Mouse (Mus musculus) layer of hippocampus, adult 9-10 months (tissue): ENCODE data around the gene Acsbg1.
A peak's percentile ranks its signal among the peaks of the same experiment; 100 is the strongest.
"Not testable (repeated sequence)": the region's sequence is repeated elsewhere in the genome, so short reads cannot be mapped to it uniquely, and the experiment has no call there.

Source experiments
- DNase-seq: peaks from one replicate; pipeline ENCODE4 v3.0.0; 2022; ENCODE audit warnings: low spot score

Acsbg1 gene

DNA sequence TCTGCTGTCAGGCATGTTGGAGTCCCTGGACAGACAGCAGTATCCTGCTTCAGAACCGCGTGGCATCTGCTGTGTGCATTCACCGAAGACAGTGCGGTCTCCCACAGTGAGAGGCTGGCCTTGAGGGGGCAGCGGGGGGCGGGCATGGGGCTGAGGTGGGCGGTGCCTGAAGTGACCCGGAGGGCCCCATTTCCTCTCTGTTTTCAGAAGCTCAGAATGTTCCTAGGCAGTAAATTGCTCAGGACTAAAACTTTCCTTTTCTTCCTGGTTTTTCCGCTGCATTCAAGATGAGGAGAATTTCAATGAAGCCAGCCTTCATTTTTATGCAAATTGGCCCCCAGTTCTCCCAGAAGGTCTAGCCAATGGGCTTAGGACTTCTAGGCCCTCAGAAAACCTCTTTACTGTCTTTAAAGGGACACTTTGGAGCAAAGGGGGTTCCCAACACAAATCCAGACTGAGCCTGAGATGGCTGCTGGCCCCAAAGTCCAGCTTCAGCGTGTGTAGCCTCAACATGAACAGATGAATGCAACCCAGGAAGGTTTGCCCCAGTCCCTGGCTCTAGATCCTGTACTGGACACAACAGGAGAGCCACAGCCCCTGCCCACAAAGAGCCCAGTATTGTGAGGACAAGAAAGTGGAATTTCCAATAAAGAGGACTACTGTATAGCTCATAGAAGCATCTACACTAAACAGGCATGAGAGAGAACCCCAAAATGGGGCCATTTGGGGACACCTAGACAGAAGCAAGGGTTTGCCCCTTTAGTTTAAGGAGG, at the start of gene Acsbg1:
TSS of gene Acsbg1 (minus strand) at position 266 of the 773 bp plus-strand sequence.
- no peak for DNase-seq

DNA sequence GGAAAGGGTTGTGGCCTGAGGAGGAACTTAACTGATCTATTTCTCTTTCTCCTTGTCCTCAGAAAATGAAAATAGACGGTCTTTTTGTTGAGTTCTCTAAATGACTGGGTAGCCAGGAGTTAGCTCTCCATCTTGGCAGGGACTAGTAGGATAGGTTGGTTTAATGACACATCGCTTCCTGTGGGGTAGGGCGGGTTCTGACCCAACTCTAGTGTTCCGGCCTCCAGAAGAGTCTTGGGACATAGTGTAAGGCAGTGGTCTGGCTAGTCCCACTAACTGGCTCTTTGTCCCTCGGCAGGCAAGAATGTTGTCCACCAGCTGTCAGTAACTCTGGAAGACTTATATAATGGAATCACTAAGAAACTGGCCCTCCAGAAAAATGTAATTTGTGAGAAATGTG, 46.4 kb upstream of the Acsbg1 start:
- DNase-seq, result no peak

DNA sequence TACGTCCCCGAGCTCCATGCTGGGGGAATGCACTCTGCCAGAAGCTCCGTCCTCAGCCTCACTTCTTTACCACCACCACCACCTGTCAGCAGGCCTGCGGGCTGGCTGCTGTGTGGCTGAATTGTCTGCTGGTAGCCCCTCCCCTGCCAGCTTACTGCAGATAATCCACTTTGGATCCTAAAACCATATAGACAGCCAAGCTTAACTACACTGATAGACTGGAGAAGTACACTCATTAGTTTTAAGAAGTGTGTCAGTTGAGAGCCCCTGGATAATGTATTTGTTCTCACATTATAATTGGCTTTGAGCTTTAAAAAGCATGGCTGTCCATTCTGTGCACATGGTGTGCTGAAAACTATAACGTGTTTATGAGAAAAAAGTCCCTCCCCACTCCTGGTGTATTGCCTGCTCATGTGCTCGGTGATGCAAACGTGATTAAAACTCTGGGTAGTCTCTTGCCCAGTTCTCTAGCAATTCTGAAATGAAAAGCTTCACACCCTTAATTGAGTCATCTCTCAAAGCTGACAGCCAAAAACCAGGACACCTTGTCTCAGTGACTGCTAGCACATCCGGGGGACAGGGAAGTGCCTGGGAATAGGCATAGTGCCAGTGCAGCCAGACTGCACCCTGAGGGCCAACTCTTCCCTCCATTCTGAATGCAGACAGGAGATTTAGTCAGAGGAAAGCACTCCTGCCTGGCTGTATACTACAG, 45.8 kb upstream of the Acsbg1 start:
- DNase-seq, result no peak

DNA sequence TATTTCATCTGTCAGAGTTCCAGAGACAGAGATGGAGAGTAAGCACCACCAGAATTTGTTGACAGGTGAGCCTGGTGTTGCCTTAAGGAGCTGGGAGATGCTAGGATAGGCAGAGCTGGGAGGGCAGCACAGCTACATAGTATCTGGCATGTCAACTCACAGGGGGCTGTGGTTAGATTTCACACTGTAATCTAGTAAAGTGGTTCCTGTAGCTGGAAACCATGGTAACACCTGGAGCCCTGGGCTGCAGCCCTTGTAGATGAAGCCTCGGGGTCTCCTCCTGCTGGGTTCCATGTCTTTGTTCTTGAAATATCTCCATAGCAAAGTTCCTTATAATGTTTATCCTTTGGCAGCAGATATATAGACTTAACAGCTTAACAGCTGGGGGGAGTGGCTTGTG, 43.9 kb upstream of the Acsbg1 start:
- DNase-seq, result no peak

DNA sequence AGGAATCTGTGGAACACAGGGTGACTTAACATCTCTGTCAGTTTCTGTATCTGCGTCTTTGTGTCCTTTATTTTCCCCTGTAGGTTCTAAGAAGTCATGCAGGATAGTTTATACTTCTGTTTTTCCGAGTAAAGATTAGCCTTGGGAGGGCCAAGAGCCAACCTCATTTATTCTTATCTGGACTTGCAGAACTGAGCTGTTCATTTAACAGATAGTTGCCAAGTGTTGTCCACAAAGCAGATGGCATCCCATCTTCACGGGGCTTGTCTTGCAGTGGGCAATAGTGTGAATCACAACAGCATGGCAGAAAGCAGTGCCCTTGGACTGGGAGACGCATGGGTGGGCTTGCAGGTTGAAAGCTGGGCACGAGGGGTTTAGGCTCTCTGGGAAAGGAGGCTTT, 42.7 kb upstream of the Acsbg1 start:
- no peak for DNase-seq

DNA sequence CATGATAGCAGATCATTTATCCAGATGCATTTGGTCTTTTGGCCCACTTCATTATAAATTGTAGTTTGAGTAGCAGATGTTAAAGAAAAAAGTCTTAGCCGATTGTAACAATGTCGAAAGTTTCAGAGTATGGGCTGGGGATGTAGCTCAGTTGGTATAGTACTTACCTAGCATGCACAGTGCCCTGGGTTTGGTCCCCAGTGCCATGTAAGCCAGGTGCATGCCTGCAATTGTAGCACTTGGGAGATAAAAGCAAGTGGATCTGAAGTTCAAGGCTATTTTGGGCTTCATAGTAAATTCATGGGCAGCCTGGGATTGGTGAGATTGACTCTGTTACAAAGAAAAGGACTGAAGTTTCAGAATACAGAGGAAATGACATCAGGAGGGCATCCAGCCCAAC, 40.9 kb upstream of the Acsbg1 start:
- DNase-seq, result no peak

DNA sequence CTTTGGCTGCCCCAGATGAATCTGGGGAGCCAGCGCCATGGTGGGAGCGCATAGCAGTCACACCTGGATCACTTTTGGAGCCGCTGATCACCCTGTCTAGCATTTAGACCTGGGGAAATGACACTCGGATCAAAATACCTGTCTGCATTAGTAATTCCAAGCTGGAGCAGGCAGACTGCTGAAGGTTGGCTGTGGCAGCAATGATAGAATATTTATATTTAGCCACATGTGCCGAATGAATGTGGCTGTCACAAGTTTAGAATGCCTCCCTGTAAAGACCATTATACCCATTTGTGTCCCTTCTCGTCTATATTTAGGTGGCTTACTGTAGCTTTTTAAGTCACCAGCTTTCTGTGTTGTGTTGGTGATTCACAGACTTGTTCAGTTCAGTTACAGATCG, 39.1 kb upstream of the Acsbg1 start:
- DNase-seq, result no peak

DNA sequence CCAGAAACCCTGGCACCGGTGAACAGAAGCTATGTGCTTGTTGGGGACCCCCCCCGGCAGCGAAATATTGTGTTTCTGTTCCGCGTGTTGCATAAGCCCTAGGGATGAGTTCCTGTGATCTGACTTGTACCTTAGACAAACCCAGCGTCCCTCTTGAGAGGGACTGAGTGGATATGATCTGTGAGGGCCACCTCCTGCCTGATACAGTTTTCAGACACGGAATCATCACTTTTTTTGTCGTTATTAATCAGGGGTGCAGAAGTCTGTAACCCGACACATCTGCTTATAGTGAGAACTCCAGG, 38.5 kb upstream of the Acsbg1 start:
- DNase-seq, result no peak

DNA sequence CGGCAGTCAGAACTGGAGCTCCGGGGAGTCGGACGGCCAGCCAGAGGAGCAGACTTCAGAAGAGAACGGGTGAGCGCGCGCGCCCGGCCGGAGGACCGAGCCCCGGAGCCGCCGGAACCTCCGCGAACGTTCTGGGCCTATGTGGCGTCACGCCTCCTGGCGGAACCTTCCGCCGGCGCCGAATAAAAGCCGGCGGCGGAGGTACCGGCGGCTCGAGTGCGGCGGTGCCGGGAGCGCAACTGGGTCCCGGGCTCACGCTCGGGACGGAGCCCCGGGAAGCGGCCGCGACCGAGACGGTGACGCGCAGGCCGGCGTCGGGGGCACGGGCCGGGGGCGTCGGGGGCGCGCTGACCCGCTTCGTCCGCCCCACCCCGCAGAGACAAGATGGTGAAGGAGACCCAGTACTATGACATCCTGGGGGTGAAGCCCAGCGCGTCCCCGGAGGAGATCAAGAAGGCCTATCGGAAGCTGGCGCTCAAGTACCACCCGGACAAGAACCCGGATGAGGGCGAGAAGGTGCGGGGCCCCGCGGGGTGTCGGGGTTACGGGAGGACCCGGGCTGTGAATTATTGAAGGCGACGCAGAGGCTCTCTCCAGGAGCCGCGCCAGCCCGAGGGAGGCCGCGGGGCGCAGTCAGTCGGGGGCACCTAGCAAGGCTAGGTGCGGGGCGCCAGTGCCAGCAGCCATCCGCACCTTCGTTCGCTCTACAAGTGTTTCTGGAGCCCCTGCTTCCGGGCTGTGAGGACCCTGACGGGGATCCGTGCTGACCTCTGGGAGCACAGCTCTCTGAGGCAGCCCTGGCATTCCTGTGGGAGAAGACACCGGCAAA, 37.9 kb upstream of the Acsbg1 start:
- DNase-seq, result no peak

DNA sequence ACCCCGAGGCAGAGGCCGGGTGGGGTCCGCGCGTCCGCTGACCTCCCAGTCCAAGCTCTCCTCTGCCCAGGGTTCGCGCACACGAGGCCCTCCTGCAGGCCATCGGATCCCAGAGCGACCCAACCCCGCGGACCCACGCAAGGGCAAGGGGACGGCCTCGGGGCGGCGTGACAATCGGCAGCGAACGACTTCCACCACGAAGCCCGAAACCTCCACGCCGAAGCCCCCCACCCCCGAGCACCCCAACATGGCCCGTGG, 37.3 kb upstream of the Acsbg1 start:
- no peak for DNase-seq

DNA sequence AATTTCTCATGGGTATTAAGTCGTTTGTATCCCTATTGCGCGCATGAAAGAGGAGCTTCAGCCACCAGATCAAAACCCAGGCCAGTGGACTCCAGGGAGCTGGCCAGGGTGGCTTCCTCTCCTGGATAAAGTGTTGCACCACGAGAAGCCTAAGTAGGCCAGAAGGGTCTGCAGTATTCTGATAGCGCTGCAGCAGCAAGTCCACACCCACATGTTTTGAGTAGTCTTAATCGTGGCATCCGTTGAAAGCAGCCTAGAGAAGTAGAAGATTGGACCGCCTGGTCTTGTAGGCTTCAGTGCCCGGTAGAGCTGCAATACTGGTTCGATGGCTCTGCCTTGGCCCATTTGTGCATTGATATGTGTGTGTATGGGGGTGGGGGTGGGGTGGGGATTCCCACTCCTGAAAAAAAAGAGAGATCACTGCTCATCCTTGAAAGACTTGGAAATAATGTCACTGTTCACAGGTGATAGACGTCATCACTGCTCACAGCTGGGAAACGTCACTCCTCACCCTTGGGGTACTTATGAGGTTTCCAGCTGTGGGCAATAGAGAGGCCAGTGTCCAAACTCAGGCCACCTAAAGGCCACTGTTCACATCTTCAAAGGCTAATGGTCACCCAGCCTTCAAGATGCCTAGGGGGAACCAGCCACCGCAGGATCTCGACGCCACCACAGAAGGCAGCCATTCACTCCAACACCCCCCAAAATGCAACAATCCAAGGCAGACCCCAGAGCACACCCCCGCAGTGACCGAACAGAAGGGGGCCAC, 36.8 kb upstream of the Acsbg1 start, which contains the start of gene Dnaja4:
TSS of gene Dnaja4 (plus strand) at position 556 of the 769 bp plus-strand sequence.
- DNase-seq, result no peak

DNA sequence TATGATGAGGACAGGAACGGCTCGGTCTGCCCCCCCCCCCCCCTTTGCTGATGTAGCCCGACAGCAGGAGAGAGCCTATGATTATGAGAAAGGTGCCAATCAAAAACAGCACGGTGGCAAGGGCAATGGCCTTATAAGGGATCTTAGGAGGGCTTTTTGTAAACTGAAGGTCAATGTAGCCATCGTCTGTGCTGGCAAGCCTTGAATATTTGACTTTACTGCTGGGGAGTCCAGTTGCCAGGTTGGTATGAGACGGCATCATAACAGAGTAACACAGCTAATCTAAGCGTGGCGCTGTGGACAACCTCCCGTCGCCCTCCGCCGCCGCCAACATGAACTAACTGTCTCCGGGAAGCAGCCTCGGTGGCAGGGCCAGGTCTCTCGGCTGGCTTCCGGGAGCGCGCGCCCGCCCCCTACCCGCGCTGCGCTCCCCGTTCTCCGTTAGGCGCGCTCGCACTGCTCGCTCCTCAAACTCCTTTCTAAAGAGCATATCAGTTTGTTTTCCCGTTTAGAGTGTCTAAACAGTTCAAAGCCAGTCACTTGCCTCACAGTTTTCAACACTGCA, 29.7 kb upstream of the Acsbg1 start:
- not testable (repeated sequence) for DNase-seq

DNA sequence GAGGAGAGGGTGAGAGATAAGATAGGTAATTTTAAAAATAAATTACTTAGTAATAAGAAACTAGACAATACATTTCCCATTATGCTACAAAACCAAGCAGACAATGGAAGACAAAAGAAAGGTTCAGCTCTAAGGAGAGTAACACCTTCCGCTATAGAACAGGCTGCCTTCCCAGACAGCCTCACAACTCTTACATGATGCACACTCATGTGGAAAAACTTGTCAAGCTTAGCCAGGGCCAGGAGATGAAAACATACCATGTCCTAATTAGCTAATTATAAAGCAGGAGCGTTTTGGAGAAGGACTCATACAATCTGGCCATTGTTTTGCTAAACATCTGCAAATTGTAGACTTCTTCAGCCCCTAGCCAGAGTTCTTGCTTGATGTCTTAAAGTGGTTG, 29.0 kb upstream of the Acsbg1 start:
- DNase-seq, result not testable (repeated sequence)

DNA sequence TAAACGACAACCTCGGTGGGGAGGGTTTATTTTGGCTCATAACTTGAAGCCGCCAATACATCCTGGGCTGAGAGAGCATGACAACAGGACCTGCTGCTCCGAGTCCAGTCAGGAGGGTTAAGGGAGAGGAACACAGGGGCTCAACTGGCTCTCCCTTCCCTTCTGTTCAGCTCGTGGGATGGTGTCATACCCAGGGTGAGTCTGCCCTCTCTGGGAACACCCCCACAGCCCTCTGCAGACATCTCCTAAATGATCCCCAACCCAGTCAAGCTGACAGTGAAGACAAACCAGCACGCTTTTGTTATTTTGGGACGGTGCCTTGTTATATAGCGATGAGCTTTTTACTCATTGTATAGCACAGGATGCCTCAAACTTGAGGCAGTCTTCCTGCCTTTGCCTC, 27.8 kb upstream of the Acsbg1 start:
- no peak for DNase-seq

DNA sequence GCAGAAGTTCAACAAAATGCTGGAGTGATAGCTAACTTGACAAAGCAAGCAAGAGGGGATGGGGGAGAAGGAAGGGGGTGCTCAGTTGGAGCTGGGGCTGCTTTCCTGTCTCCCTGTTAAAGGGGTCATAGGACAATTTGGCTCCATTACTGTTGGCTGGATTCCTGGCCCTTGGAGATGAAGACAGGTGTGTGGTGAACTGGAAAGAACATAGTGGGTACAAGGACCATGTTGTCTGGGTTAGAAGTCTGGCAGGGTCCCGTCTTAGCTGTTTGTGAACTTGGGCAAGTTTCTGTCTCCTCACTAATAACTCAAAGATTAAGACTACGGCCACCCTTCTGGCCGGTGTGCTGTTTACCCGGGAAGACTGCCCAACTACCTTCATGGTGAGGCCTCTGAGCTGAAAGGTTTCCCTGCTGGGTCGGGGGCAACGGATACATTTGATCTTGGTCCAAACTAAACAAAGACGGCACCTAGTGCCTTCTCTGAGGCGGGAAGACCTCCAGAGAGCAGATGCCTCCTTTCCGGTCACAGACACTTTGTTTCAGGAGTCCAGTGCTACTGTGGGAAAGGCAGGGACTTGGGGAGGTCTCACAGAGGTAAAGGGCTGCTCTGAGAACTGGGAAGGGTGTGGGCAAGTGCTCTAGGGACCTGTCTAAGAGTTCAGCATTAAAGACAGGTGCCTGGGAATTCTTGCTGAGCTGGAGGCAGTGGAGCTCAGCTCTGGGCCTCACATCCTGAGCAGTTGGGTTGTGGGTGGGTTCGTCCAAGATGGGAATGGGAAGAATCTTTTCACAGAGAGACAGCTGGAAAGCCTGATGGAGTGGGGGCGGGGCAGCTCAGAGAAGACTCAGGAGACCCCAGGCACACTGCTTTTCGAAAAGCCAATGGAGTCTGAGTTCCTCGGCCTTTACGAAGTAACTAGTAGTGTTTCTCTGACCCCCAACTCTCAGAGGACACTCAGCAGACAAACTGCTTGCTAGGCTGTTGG, 25.9 kb upstream of the Acsbg1 start:
- no peak for DNase-seq

DNA sequence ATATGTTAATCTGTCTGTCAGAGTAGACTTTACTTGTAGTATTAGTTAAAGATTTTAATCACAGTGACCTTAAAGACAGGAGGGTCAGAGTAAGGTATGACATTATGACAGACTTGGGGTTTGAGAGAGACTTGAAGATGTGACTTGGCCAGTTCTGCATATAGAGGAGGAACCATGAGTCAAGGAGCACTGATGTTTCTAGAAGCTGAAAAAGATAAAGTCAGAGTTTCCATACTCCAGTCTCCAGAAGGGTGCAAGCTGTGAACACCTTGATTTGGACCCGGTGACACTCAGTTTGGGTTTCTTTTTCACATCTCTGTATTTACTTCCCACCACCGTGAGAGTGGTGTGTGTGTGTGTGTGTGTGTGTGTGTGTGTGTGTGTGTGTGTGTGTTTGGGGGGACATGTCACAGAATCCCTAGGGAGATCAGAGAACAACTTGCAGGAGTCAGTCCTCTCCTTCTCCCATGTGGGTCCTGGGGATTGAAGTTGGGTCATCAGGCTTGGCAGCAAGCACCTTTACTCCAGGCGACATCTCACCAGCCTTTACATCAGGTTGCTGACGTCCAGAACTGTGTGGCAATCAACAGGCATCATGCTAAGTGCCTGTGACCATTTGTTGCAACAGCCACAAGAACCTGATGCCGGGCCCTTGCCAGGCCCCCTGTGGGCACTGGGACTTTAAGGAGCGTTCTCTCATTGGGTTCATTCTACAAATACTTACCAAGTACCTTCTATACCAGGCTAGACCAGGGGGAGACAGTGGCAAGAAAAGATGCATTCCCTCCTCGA, 22.3 kb upstream of the Acsbg1 start:
- DNase-seq, result no peak

DNA sequence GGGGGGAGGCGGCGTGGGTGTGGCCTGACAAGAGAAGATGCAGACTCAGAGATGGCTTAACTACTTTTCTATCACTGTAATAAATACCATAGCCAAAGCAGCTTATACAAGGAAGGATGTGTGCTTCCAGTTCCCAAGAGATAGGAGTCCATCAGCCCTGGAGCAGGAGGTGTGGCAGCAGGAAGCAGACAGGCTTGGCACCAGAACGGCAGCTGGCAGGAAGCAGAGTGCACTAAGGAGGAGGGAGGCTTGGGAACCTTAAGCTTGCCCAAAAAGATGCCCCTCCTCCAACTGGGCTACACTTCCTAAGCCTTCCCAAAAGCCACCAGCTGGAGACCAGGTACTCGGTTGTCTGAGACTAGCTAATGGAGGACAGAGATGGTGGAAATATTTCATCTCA, 21.2 kb upstream of the Acsbg1 start:
- DNase-seq, result no peak

DNA sequence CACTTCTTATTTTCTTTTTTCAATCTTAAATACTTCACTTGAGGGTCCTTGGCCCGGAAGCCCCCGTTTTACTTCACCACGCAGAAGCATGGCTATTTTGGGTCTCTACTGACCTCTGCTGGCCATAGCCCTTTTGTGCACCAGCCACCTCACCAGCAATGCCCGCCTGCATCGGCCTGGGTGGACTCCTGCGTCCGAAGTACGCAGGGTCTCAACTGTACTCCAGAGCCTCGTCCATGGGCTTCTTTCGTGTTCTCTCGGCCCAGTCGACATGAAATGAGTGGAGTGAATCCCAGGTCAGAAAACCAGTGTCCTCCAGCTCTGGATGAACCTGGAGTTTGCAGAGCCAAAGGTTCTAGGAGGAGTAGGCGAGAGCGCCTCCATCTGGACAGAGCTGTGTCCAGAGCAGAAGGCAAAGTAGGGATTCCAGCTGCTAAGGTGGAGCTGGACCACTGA, 14.9 kb upstream of the Acsbg1 start:
- peak; percentile 63 for DNase-seq

DNA sequence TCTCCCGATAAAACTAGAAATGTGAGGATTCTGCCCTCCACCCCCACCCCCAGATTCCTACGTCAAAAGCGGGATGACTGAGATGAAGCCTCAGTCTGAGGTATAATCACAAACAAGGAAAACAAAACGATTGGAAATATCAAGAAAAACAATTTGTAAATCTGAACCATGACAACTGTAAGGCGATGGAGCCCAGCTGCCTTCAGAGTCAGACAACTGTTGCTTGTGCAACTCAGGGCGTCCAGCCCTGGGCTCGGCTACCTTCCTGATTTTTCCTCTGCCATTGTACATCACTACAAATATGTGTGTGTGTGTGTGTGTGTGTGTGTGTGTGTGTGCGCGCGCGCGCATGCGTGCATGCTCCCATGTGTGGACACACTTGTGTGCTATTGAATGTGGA, 12.2 kb upstream of the Acsbg1 start:
- DNase-seq, result no peak

DNA sequence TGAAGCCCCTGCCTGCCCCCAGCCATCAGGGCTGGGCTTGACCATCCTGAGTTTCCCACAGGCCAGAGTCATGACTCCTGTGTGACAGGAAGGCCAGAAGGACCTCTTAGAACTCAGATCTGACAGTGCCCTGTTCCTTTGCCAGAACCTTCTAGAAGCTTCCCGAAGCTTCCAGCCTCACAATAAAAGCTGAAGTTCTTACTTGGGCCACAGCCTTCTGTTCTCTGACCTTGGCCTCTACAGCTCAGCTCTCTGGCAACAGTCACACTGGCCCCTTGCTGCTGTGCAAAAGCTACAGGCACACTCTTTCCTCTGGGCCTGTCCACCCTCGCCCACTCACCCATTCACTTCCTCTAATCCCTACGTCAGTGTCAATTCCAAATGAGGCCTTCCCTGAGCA, 10.3 kb upstream of the Acsbg1 start:
- no peak for DNase-seq
